Mouse (Mus musculus): ENCODE data around the gene Sox3.

Gene Sox3

GRCm38 (mm10) chrX:60892801-60893681 is at the start of gene Sox3:
Gene Sox3, minus strand, starts transcription at chrX:60893430.
- no peak for DNase-seq (ENCODE audit: extremely low read depth, low read depth)

GRCm38 (mm10) chrX:60940225-60940624 is 47.0 kb upstream of the Sox3 start:
- DNase-seq (ENCODE audit: extremely low read depth, low read depth): no peak

- no peak for DNase-seq (ENCODE audit: extremely low read depth, low read depth)
These were observed 6.3 kb upstream of the Sox3 start for GRCm38 (mm10) chrX:60899546-60899945.

GRCm38 (mm10) chrX:60898641-60899040 is 5.4 kb upstream of the Sox3 start:
- DNase-seq (ENCODE audit: extremely low read depth, low read depth): no peak

- no peak for DNase-seq (ENCODE audit: extremely low read depth, low read depth)
These were observed 3.1 kb upstream of the Sox3 start for GRCm38 (mm10) chrX:60896296-60896695.

- no peak for DNase-seq (ENCODE audit: extremely low read depth, low read depth)
These were observed 2.2 kb upstream of the Sox3 start for GRCm38 (mm10) chrX:60895416-60895815.

GRCm38 (mm10) chrX:60893720-60894543 is 702 bp upstream of the Sox3 start:
- DNase-seq (ENCODE audit: extremely low read depth, low read depth): no peak

- no peak for DNase-seq (ENCODE audit: extremely low read depth, low read depth)
These were observed 981 bp downstream of the Sox3 start for GRCm38 (mm10) chrX:60892098-60892800.

- no peak for DNase-seq (ENCODE audit: extremely low read depth, low read depth)
These were observed 1.7 kb downstream of the Sox3 start for GRCm38 (mm10) chrX:60891329-60892095.

GRCm38 (mm10) chrX:60890651-60891050 is 2.6 kb downstream of the Sox3 start:
- DNase-seq (ENCODE audit: extremely low read depth, low read depth): no peak

- no peak for DNase-seq (ENCODE audit: extremely low read depth, low read depth)
These were observed 3.2 kb downstream of the Sox3 start for GRCm38 (mm10) chrX:60889956-60890485.

Measured in MEL-GATA-1-ER (cell line).